ENCODE assay signal across 8 mouse cellular contexts in genomic region chr3:101653446-101653845, GRCm38 (mm10). TPM values are rescaled to one million over a fixed set of nuclear protein-coding genes. Genes with fewer than 3 reads are reported as not detected.
DNase-seq lines count a peak whose midpoint lies in the region; ATAC-seq and TF ChIP-seq lines count a peak whose summit lies in the region.
"Had no signal": no experiment of that assay in that cellular context is flagged by ENCODE, and none has a peak within 500 bp of the region (broad histone marks: within the 10 kb centered on the region; RNA-seq: fewer than 3 reads in every experiment).

No protein-coding gene starts in this region.

- no peaks in the 10 kb centered on the region for H3K9me3 ChIP-seq in ES-E14 (ENCODE audit: control insufficient read depth, insufficient read depth, low read depth, low read length)
- no peaks in the 10 kb centered on the region for H3K9me3 ChIP-seq in hindbrain, embryonic 16.5 days (ENCODE audit: control insufficient read depth, low read length)
- H3K9me3 ChIP-seq: heart, embryonic 15.5 days had no signal

- H3K27me3 ChIP-seq in hindbrain, embryonic 16.5 days (replicated peaks; ENCODE audit: control insufficient read depth, insufficient read depth, low read length): no peaks in the 10 kb centered on the region
- H3K27me3 ChIP-seq: heart, embryonic 15.5 days had no signal

- intact Hi-C loops in left cerebral cortex, postnatal 36 days (cut with DNase I): no loop called here

- DNase-seq in ES-E14 (ENCODE audit: low read depth, low spot score): no peak
- DNase-seq in brain, embryonic 14.5 days (ENCODE audit: low read depth): peak; percentile 37
- DNase-seq in left cerebral cortex, postnatal 36 days (ENCODE audit: low spot score in 2 of 2): peak; percentile 70 to 71
- no peak for DNase-seq in spleen, adult 12 weeks (ENCODE audit: low spot score)
- DNase-seq in kidney, postnatal 25 days: no peak
- no peak for DNase-seq in urinary bladder, postnatal 25 days (ENCODE audit: low spot score)

- 40% methylated on average over 7 of the region's 7 CpGs for WGBS in hindbrain, embryonic 16.5 days

- TF ChIP-seq POLR2A in brain, embryonic 14.5 days (IDR thresholded peaks at IDR 0.05; ENCODE audit: borderline replicate concordance, extremely low read depth, insufficient read depth, insufficient read length, poor library complexity, severe bottlenecking): no peak

- in situ Hi-C loops in ES-E14 (cut with MboI; ENCODE audit: low sequenced_read_pairs in 2 of 2, unreplicated experiment in 2 of 2): no loop called here

- H3K36me3 ChIP-seq in ES-E14 (ENCODE audit: control insufficient read depth, insufficient read depth, low read length, poor library complexity, severe bottlenecking): no peaks in the 10 kb centered on the region
- H3K36me3 ChIP-seq in hindbrain, embryonic 16.5 days (ENCODE audit: control insufficient read depth, insufficient read depth, low read length): no peaks in the 10 kb centered on the region
- H3K36me3 ChIP-seq: heart, embryonic 15.5 days had no signal

- no peaks in the 10 kb centered on the region; a peak in 1 of 4 replicates for H3K4me1 ChIP-seq in ES-E14 (ENCODE audit: control insufficient read depth in 2 of 2, insufficient read depth in 2 of 2, low read length in 2 of 2, poor library complexity in 1 of 2)
- peaks cover 3% of the 10 kb centered on the region; the same call in 1 of the 2 replicates for H3K4me1 ChIP-seq in hindbrain, embryonic 16.5 days (ENCODE audit: control insufficient read depth, insufficient read depth, low read depth, low read length)
- H3K4me1 ChIP-seq: heart, embryonic 15.5 days had no signal

- no peak overlapping the region for H3K4me3 ChIP-seq in ES-E14 (ENCODE audit: insufficient read depth in 1 of 2, low read depth in 1 of 2, low read length in 2 of 2, poor library complexity in 1 of 2, severe bottlenecking in 1 of 2)
- H3K4me3 ChIP-seq in hindbrain, embryonic 16.5 days (ENCODE audit: low read length): no peak overlapping the region
- H3K4me3 ChIP-seq: heart, embryonic 15.5 days had no signal

- peak; percentile 48; the same call in 1 of the 2 replicates for ATAC-seq in hindbrain, embryonic 16.5 days

- no peak overlapping the region for H3K9ac ChIP-seq in ES-E14 (ENCODE audit: insufficient read depth, low read depth, low read length, poor library complexity, severe bottlenecking)
- no peak overlapping the region for H3K9ac ChIP-seq in hindbrain, embryonic 16.5 days (ENCODE audit: low read depth, low read length)
- H3K9ac ChIP-seq: heart, embryonic 15.5 days had no signal

- no peak overlapping the region for H3K4me2 ChIP-seq in hindbrain, embryonic 16.5 days (ENCODE audit: low read length)
- H3K4me2 ChIP-seq: heart, embryonic 15.5 days had no signal

- TF ChIP-seq CTCF in brain, embryonic 14.5 days (IDR thresholded peaks at IDR 0.05; ENCODE audit: borderline replicate concordance, extremely low read depth, insufficient read depth, insufficient read length): no peak

- no peak overlapping the region for H3K27ac ChIP-seq in ES-E14 (ENCODE audit: insufficient read depth, low read depth, low read length, poor library complexity, severe bottlenecking)
- H3K27ac ChIP-seq in hindbrain, embryonic 16.5 days (ENCODE audit: low read depth, low read length): 0 out of 2 replicates have a peak overlapping the region, but pooled peaks have one; percentile 36
- H3K27ac ChIP-seq: heart, embryonic 15.5 days had no signal

TF ChIP-seq in ES-E14, 5 proteins besides CTCF, POLR2A, EP300 and RAD21:
- TF ChIP-seq CHD2 (IDR thresholded peaks at IDR 0.05; ENCODE audit: low read depth, low read length): no peak
- no peak for TF ChIP-seq HCFC1 (IDR thresholded peaks at IDR 0.05; ENCODE audit: borderline replicate concordance, insufficient read depth, low read length)
- TF ChIP-seq MAFK (IDR thresholded peaks at IDR 0.05; ENCODE audit: insufficient read depth, low read depth, low read length): peak; percentile 79
- no peak for TF ChIP-seq ZC3H11A (IDR thresholded peaks at IDR 0.05; ENCODE audit: borderline replicate concordance, low read depth, low read length)

RNA-seq across cellular contexts. Expression of gene Atp1a1, which starts 49.0 kb away (rescaled TPM):
- total RNA-seq in ES-E14 (2012; rRNA removed): 485 and 621 TPM in 2 replicates
- polyA plus RNA-seq in brain, embryonic 14.5 days (2012; rRNA removed): 118 and 129 TPM in 2 replicates
- 67.5 and 74.9 TPM in 2 replicates for polyA plus RNA-seq in hindbrain, embryonic 16.5 days (2015; fragmentation: Nextera tagmentation; extraction: Ambion mirVana)
- total RNA-seq in left cerebral cortex, postnatal 36 days (2021): 1,000 to 10,000 TPM; 1,016 to 1,239 TPM

Comparison
In these comparisons a context has a peak if more than half of its experiments do, and no peak if none do; other contexts are left out.
1. DNase-seq: peak in brain, embryonic 14.5 days (single experiment) and left cerebral cortex, postnatal 36 days (2 of 2); none in ES-E14 (single experiment), spleen, adult 12 weeks (single experiment), kidney, postnatal 25 days (0 of 2) and urinary bladder, postnatal 25 days (single experiment).